ENCODE assay signal across 22 mouse cellular contexts in the genomic region with DNA sequence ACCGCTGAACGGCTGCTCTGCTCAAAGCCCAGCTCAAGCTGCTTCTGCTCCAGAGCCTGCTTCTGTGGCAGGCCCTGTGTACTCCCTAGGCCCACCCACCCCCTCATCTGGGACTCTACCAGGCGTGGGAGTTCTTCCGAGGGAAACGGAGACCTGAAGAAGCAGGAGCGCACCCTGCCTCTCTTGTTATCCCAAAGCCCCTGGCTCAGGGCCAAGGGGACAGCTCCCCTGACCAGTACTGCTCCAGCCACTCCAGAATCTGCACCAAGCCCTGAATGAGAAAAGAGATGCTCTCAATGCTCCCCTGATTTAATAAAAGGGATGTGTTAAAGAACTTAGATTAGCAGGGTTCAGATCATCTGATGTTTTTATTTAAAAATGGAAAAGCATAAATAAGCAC. TPM values are rescaled to one million over a fixed set of nuclear protein-coding genes. Genes with fewer than 3 reads are reported as not detected.
"Had no signal": no experiment of that assay in that cellular context is flagged by ENCODE, and none has a peak within 500 bp of the region (broad histone marks: within the 10 kb centered on the region; RNA-seq: fewer than 3 reads in every experiment).

No protein-coding gene starts in this region.

- ATAC-seq: liver, postnatal 0 days; midbrain, embryonic 16.5 days had no signal

- H3K4me2 ChIP-seq: lung, embryonic 15.5 days; midbrain, embryonic 12.5 days; neural tube, embryonic 13.5 days; neural tube, embryonic 15.5 days had no signal

- H3K4me3 ChIP-seq: lung, embryonic 15.5 days; megakaryocyte, embryonic 14.5 days; midbrain, embryonic 12.5 days; myocyte; neural tube, embryonic 13.5 days; neural tube, embryonic 15.5 days had no signal

- H3K36me3 ChIP-seq: lung, embryonic 15.5 days; midbrain, embryonic 12.5 days; neural tube, embryonic 13.5 days; neural tube, embryonic 15.5 days had no signal

- H3K4me1 ChIP-seq: midbrain, embryonic 12.5 days; neural tube, embryonic 13.5 days; neural tube, embryonic 15.5 days had no signal

- H3K27ac ChIP-seq: lung, embryonic 15.5 days; macrophage; midbrain, embryonic 12.5 days; neural tube, embryonic 13.5 days; neural tube, embryonic 15.5 days had no signal

- H3K9ac ChIP-seq: liver, postnatal 0 days; lung, embryonic 15.5 days; midbrain, embryonic 12.5 days; neural tube, embryonic 13.5 days; neural tube, embryonic 15.5 days had no signal

- H3K9me3 ChIP-seq: lung, embryonic 15.5 days; midbrain, embryonic 12.5 days; neural tube, embryonic 13.5 days; neural tube, embryonic 15.5 days had no signal

- DNase-seq: liver, postnatal 0 days; lung, adult 2 months; lung, postnatal 14 days; lung, postnatal 36 days; midbrain, embryonic 14.5 days; retina, postnatal 1 day; right cerebral cortex, adult 18-20 months; right cerebral cortex, postnatal 25 days; right cerebral cortex, postnatal 4 days; spleen, adult 18-20 months; thymus, adult 18-20 months; thymus, postnatal 14 days; thymus, postnatal 36 days had no signal

- H3K27me3 ChIP-seq: lung, embryonic 15.5 days; midbrain, embryonic 12.5 days; neural tube, embryonic 13.5 days; neural tube, embryonic 15.5 days had no signal

RNA-seq across cellular contexts. Expression of a gene that starts 18.4 kb away (rescaled TPM):
- total RNA-seq: megakaryocyte progenitor cell, adult 5-6 weeks had no signal
